Mouse (Mus musculus) gastrocnemius, adult 18-20 months (tissue): ENCODE measurements around the gene Mapk13. TPM values are rescaled to one million over a fixed set of nuclear protein-coding genes. Genes with fewer than 3 reads are reported as not detected.
"Not testable (repeated sequence)": the region's sequence is repeated elsewhere in the genome, so short reads cannot be mapped to it uniquely, and the experiment has no call there.

Experiments used
- DNase-seq: peaks from one replicate; pipeline ENCODE4 v3.0.0; 2021; ENCODE audit warnings: low spot score
- long read RNA-seq, 2 experiments: library from polyadenylated mRNA; stranded (forward); transcript quantifications; one replicate each; pipeline ENCODE4 v2.0.0; 2021
- total RNA-seq, 2 experiments: library from RNA; stranded (reverse); gene quantifications; 2 replicates each; pipeline ENCODE4 v1.2.3; 2021

Mapk13 gene
- total RNA-seq = under 1 TPM in 1 of 2 experiments, not detected in 1; 0.31 TPM
- long read RNA-seq, experiment 1 = 0 reads
- long read RNA-seq, experiment 2 = 0 reads

GRCm38 (mm10) chr17:28769121-28769874, at the start of gene Mapk13:
Gene Mapk13 (plus strand): TSS chr17:28769297.
- no peak for DNase-seq

GRCm38 (mm10) chr17:28725783-28726182, 43.3 kb upstream of the Mapk13 start, which contains the start of gene AC170998.1:
Gene AC170998.1 (plus strand): TSS chr17:28726083.
- DNase-seq = no peak

- DNase-seq = not testable (repeated sequence)
These were observed 41.6 kb upstream of the Mapk13 start for GRCm38 (mm10) chr17:28727511-28727910.

- DNase-seq = no peak
These were observed 33.6 kb upstream of the Mapk13 start for GRCm38 (mm10) chr17:28735317-28736105.

- DNase-seq = no peak
These were observed 32.6 kb upstream of the Mapk13 start for GRCm38 (mm10) chr17:28736486-28736885.

- DNase-seq = no peak
These were observed 31.1 kb upstream of the Mapk13 start for GRCm38 (mm10) chr17:28737973-28738372.

- no peak for DNase-seq
These were observed 29.9 kb upstream of the Mapk13 start for GRCm38 (mm10) chr17:28739244-28739643.

DNA sequence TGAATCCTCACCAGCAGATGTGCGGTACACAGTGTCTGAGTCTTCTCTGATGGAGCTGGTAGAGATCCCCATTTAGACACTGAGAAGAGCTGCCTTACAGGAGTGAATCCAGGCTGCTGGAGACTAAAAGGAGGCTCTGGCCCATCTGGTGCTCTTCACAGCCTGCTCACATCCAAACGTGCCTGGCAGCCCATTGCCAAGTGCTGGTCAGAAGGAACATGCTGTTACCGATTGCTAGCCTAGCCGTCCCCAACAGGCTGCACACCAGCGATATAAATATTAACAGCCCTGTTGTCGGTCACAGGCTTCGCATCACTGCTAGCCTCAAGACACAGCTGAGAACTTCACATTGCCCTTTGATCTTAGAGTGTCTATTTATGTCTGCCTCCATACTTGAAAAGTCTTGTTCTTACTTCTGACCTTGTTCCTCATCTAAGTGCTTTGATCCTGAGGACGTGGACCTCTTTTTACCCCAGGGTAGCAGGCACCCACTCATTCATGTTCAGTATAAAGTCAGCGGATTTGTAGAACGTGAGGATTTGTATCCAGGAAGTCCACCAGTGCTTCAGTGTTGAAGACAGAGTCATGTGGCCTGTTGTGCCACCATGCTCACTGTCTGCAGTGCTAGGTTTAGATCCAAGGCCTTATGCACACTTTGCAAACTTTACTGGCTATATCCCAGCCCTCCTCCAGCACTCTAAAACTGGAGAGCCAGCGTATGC, 25.8 kb upstream of the Mapk13 start:
- DNase-seq = peak; percentile 74

- DNase-seq = no peak
These were observed 25.2 kb upstream of the Mapk13 start for GRCm38 (mm10) chr17:28743916-28744315.

- peak; percentile 24 for DNase-seq
These were observed 23.3 kb upstream of the Mapk13 start for GRCm38 (mm10) chr17:28745773-28746172.

- no peak for DNase-seq
These were observed 21.1 kb upstream of the Mapk13 start for GRCm38 (mm10) chr17:28748001-28748400.

DNA sequence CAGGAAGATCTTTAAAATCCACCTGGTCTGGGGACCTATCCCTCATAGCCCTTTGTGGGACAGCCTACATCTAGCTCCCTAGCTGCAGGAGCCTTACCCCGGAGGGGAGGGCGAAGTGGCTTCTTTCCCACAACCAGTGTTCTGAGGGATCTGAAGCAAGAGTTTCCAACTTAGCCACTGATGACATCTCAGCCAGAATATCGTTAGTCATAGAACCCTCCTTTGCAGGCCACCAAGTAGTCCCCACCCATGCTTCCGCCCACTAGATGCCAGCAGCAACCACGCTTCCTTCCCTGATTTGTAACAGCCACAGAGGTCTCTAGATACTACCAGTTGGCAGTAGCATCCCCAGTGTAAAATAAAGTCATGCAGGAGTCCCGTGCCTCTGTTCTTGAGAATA, 18.5 kb upstream of the Mapk13 start:
- peak; percentile 26 for DNase-seq

DNA sequence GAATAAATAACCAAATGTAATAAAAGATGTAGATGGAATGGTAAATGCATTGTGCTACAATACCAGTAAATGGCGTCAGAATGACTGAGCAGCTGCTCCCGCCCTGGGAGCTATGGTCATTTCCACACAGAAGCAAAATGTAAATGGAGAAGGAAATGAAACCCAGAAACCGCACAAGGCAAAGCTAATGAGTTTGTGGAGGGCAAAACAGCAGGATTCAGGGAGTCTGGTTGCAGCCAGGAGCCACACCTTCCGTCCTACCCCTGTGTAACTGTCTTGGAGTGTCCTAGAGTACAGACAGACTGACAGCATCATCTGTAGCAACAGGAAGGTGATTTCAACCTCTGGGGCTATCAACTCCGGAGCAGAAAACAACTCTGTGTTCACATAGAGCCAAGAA, 12.7 kb upstream of the Mapk13 start:
- no peak for DNase-seq

- no peak for DNase-seq
These were observed 11.6 kb upstream of the Mapk13 start for GRCm38 (mm10) chr17:28757470-28757869.

DNA sequence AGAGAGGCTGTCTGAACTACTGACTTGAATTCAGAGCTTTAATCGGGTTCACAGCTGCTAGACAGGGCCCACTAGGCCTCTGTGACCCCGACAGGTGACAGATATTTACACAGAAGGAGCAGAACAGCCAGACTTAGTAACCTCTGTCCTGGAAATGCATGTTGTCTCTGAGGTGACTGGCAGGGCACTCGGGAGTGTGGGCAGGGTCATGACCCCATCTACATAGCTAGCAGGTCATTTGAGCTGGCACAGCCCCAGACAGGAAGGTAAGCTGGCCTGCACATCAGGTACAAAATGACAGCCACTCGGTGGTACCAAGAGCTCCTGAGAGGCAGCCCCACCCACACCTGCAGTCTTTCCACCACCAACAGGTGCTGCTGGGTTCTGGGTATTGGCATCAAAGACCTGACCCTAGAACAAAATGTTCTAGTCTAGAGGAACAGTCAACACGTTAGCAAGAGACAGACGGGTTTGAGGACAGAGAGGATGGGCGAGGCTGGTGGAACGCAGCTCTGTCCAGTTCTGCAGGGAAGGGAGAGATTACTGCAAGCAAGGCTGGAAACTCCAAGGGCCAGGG, 8.3 kb upstream of the Mapk13 start:
- no peak for DNase-seq

DNA sequence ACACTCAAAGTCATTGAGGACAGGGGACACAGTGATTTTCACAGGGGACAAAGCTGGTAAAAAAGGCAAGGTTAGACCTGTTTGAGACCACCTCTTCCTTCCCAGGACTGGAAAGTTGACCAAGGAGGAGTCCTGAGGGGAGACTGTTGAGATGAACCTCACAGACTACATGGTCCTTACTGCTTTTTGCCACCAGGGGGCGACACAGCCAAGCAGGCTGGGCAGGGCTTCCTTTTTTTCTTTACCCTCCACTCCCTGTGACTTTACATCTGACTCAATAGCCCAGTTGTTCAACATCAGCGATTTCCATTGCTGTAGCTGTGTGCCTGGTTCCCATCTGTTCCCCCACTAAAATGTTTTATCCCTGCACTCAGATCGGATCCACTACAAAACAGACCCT, 7.2 kb upstream of the Mapk13 start:
- DNase-seq = peak; percentile 83

DNA sequence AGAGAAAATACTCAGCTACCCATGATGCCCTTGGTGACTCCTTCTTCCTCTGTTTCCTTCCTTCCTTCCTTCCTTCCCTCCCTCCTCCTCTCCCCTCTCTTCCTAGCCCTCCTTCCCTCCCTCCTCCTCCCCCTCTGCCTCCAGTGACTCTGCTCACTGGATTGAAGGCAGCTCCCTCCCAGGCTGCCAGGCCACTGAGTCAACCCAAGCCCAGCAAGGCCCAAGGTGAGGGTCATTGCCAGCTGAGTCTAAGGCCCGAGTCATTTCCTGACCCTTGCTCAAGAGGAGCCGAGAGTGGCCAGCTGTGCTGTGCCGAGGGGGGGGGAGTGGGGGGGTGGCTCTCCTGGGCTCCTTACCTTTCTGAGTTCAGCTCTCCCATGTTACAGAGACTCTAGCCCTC, 2.9 kb upstream of the Mapk13 start:
- DNase-seq = no peak

DNA sequence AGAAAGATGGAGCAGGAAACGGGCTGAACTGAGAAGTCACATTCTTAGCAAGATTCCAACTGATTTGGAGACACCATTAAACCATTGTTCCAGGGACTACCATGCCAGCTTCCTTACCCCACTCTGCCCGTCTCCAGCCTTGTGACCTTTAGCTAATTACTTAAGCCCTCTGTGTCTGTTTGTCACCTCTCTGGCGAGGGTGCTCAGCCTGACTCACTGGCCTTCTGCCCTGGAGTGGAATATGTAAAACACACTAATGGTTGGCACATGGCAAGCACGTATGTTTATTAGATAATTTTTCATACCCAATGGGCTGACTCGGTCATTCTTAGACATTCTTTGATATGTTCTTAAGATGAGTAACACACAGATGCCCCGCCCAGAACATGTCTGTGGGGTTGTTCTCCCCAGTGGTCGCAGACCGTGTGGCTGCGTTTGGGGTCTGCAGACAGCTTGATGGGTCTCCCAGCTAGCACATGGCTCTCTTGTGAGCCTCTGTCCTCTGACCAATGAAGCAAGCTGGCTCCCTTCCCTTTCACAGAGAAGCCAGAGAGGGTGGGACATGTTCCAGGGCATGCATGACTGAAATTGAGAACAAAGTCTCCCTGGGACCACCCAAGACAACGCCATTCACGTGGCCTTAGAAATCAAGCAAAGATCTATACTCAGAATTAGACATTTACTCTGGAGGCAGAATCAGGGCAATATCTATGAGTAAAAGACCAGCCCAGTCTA, 2.1 kb upstream of the Mapk13 start:
- no peak for DNase-seq

- DNase-seq = no peak
These were observed 851 bp downstream of the Mapk13 start for GRCm38 (mm10) chr17:28769875-28770421.

DNA sequence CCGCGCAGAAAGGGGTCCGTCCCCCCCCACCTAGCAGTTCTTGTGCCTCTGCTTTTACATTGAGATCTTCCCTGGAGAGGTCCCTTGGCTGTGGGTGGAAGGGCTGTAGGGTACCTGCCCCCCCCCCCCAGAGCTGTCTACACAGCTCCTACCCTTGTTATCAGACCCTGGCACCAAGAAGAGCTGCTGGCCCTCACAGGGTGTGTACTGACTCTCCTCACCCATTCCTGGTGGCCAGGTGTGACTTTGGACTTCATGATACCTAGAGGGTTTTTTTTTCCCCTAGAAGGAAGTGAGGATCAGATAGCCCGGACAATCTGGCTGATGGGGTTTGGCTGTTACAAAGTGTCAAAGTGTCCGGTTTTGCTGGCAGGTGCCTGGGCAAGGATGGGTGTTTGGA, 2.2 kb downstream of the Mapk13 start:
- no peak for DNase-seq

DNA sequence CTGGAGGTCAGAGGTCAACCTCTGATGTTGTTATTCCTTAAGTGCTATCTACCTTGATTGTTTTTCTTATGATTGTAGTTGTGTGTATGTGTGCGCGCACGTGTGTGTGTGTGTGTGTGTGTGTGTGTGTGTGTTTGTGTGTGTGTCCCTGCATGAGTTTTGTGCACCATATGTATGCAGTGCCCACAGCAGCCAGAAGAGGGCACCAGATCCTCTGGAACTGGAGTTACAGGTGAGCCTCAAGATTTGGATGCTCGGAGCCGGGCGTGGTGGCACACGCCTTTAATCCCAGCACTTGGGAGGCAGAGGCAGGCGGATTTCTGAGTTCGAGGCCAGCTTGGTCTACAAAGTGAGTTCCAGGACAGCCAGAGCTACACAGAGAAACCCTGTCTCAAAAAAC, 5.2 kb downstream of the Mapk13 start:
- not testable (repeated sequence) for DNase-seq
